Mouse (Mus musculus): ENCODE results near the gene Afp.

DNA sequence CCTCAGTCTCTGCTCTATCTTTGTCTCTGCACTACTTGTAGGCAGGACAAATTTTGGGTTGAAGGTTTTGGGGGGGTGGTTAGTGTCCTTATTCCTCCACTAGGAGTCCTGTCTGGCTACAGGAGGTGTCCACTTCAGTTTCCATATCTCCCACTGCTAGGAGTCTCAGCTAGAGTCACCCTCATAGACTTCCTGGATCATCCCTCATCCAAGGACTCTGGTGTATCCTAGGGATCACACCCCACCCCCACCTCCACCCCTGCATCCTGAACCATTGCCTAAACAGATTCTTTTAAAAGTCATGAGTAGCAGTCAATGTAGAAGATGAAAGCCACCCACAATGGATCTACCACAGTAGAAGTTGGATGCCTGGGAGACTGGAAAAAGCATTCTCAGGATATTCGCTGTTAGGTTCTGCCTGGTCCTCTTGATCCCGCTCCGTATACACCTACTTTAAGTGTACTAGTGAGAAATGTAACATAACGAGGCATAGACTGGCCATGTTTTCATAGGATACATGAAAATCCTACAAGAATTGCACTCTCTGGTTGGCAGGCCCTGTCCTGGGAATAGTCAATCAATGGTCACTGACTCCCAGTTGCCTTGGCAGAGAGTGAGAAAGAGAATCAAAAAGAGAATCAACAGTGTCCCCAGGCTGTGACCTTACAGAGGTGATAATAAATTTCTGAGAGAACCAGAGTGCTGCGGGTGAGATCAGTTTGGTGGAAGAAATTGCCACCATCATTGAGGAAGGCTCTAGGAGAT lies 19.5 kb downstream of the Afp start:
- TF ChIP-seq CTCF (IDR thresholded peaks at IDR 0.05): no peak
- TF ChIP-seq EP300 (IDR thresholded peaks at IDR 0.05): no peak
